Mouse (Mus musculus) myocyte (in vitro differentiated cells): ENCODE measurements around the gene 4930486L24Rik. TPM values are rescaled to one million over a fixed set of nuclear protein-coding genes. Genes with fewer than 3 reads are reported as not detected.

Source experiments
- H3K27me3 ChIP-seq: one replicate; pipeline ENCODE4 v1.6.1; 2011; ENCODE audit not compliant: control insufficient read depth, insufficient read depth, insufficient read length
- H3K36me3 ChIP-seq: one replicate; pipeline ENCODE4 v1.6.1; 2011; ENCODE audit not compliant: control insufficient read depth, insufficient read depth
- H3K4me2 ChIP-seq: one replicate; pipeline ENCODE4 v1.6.1; 2011; ENCODE audit warnings: low read depth, control low read depth
- H3K4me3 ChIP-seq: one replicate; pipeline ENCODE4 v1.5.1; 2011; ENCODE audit warnings: mild to moderate bottlenecking, control low read depth, moderate library complexity
- H3K79me2 ChIP-seq: one replicate; pipeline ENCODE4 v1.6.1; 2011; ENCODE audit not compliant: control insufficient read depth, insufficient read depth
- H3ac ChIP-seq: one replicate; pipeline ENCODE4 v1.6.1; 2011; ENCODE audit not compliant: control insufficient read depth, insufficient read length
- CEBPB ChIP-seq: IDR thresholded peaks from 2 replicates; pipeline ENCODE4 v1.6.1; 2011; ENCODE audit warnings: mild to moderate bottlenecking, moderate library complexity; ENCODE audit not compliant: poor library complexity, insufficient read depth, severe bottlenecking
- E2F4 ChIP-seq: IDR thresholded peaks from one replicate; pipeline ENCODE4 v1.6.1; 2011; ENCODE audit warnings: mild to moderate bottlenecking, control low read depth, moderate library complexity; ENCODE audit not compliant: insufficient read depth
- MAX ChIP-seq: IDR thresholded peaks from one replicate; pipeline ENCODE4 v1.6.1; 2011; ENCODE audit warnings: low read depth, mild to moderate bottlenecking, control low read depth
- MYOD1 ChIP-seq, 3 experiments: IDR thresholded peaks; one replicate each; pipeline ENCODE4 v1.6.1; 2011; ENCODE audit warnings: control low read depth in 2 of 3, low read depth in 2 of 3, mild to moderate bottlenecking in 2 of 3, moderate library complexity in 1 of 3; ENCODE audit not compliant: insufficient read length in 2 of 3, control insufficient read depth in 1 of 3
- MYOG ChIP-seq, 3 experiments: IDR thresholded peaks; one replicate each; pipeline ENCODE4 v1.6.1; 2011; ENCODE audit warnings: control low read depth in 2 of 3, low read depth in 2 of 3, mild to moderate bottlenecking in 2 of 3; ENCODE audit not compliant: insufficient read length in 2 of 3, control insufficient read depth in 1 of 3, insufficient read depth in 1 of 3
- POLR2A ChIP-seq: IDR thresholded peaks from one replicate; pipeline ENCODE4 v1.6.1; 2011; ENCODE audit warnings: low read depth, mild to moderate bottlenecking, control low read depth, moderate library complexity; ENCODE audit not compliant: insufficient read length
- POLR2AphosphoS2 ChIP-seq: IDR thresholded peaks from one replicate; pipeline ENCODE4 v1.6.1; 2011; ENCODE audit warnings: low read depth, control low read depth; ENCODE audit not compliant: insufficient read length
- REST ChIP-seq: IDR thresholded peaks from one replicate; pipeline ENCODE4 v1.6.1; 2011; ENCODE audit warnings: mild to moderate bottlenecking, control low read depth, moderate library complexity; ENCODE audit not compliant: insufficient read depth, insufficient read length
- SRF ChIP-seq: IDR thresholded peaks from one replicate; pipeline ENCODE4 v1.6.1; 2011; ENCODE audit warnings: low read depth; ENCODE audit not compliant: control insufficient read depth, insufficient read length
- TCF12 ChIP-seq: IDR thresholded peaks from one replicate; pipeline ENCODE4 v1.6.1; 2011; ENCODE audit warnings: mild to moderate bottlenecking, control low read depth; ENCODE audit not compliant: poor library complexity, insufficient read depth, severe bottlenecking
- TCF3 ChIP-seq: IDR thresholded peaks from one replicate; pipeline ENCODE4 v1.6.1; 2011; ENCODE audit warnings: low read depth, control low read depth; ENCODE audit not compliant: insufficient read length
- USF1 ChIP-seq: IDR thresholded peaks from one replicate; pipeline ENCODE4 v1.6.1; 2011; ENCODE audit warnings: low read depth, mild to moderate bottlenecking, control low read depth, moderate library complexity
- polyA plus RNA-seq: library from polyadenylated mRNA; unstranded; fragments of >200 nt; fragmentation: generic; extraction: Trizol; gene quantifications from one replicate; pipeline ENCODE4 v1.2.1, GENCODE M21; 2012; ENCODE audit warnings: missing spikeins

Gene 4930486L24Rik
- polyA plus RNA-seq, 1 experiment, result 0.29 TPM

- Histone ChIP-seq H3K36me3 (no peaks in the 10 kb centered on the region), H3K27me3 (no peaks in the 10 kb centered on the region), H3ac (no peak overlapping the region), H3K4me3 (no peak overlapping the region), H3K4me2 (no peak overlapping the region), H3K79me2 (no peaks in the 10 kb centered on the region)
- TF ChIP-seq E2F4 (no peak), CEBPB (no peak), USF1 (no peak), SRF (no peak), TCF12 (no peak), MYOD1 (IDR thresholded peaks at IDR 0.05; ENCODE audit: control insufficient read depth in 1 of 3, insufficient read length in 2 of 3, low read depth in 2 of 3) (no peak), MYOG (IDR thresholded peaks at IDR 0.05; ENCODE audit: control insufficient read depth in 1 of 3, insufficient read depth in 1 of 3, insufficient read length in 2 of 3, low read depth in 2 of 3) (no peak), TCF3 (no peak), POLR2A (no peak), REST (no peak), POLR2AphosphoS2 (no peak), MAX (no peak)
These were observed 51.5 kb downstream of the 4930486L24Rik start for GRCm38 (mm10) chr13:60812768-60813167.

- H3K4me3 ChIP-seq, result no peak overlapping the region
- H3K27me3 ChIP-seq, result no peaks in the 10 kb centered on the region
- H3ac ChIP-seq, result no peak overlapping the region
- H3K79me2 ChIP-seq, result no peaks in the 10 kb centered on the region
- no peak overlapping the region for H3K4me2 ChIP-seq
- no peak for TF ChIP-seq USF1
- no peak for TF ChIP-seq E2F4
- TF ChIP-seq MYOD1 (IDR thresholded peaks at IDR 0.05; ENCODE audit: control insufficient read depth in 1 of 3, insufficient read length in 2 of 3, low read depth in 2 of 3), result no peak
- H3K36me3 ChIP-seq, result no peaks in the 10 kb centered on the region
These were observed 54.6 kb downstream of the 4930486L24Rik start for GRCm38 (mm10) chr13:60809690-60810089.

- TF ChIP-seq MAX (no peak), TCF3 (no peak), POLR2A (no peak), POLR2AphosphoS2 (no peak), E2F4 (no peak), CEBPB (no peak), TCF12 (no peak), MYOG (IDR thresholded peaks at IDR 0.05; ENCODE audit: control insufficient read depth in 1 of 3, insufficient read depth in 1 of 3, insufficient read length in 2 of 3, low read depth in 2 of 3) (no peak), SRF (no peak), MYOD1 (IDR thresholded peaks at IDR 0.05; ENCODE audit: control insufficient read depth in 1 of 3, insufficient read length in 2 of 3, low read depth in 2 of 3) (no peak), USF1 (no peak), REST (no peak)
- H3K27me3 ChIP-seq, result no peaks in the 10 kb centered on the region
- no peaks in the 10 kb centered on the region for H3K79me2 ChIP-seq
- no peaks in the 10 kb centered on the region for H3K36me3 ChIP-seq
- H3K4me3 ChIP-seq, result no peak within 1 kb of the TSS
- H3K4me2 ChIP-seq, result no peak within 1 kb of the TSS
- no peak within 1 kb of the TSS for H3ac ChIP-seq
These were observed 61.5 kb downstream of the 4930486L24Rik start, which contains the start of gene Ctsll3 for GRCm38 (mm10) chr13:60802749-60803148. Gene Ctsll3 (minus strand): TSS chr13:60802849.

Other genes starting within 250 kb of the 4930486L24Rik start
- not detected for gene BC051665, start 78.1 kb downstream of the 4930486L24Rik start, polyA plus RNA-seq
- not detected for gene Ctsll3, start 61.6 kb downstream of the 4930486L24Rik start, polyA plus RNA-seq
- gene Gm49392, start 32.4 kb upstream of the 4930486L24Rik start, polyA plus RNA-seq, result 0.31 TPM
- gene Ctla2b, start 33.0 kb upstream of the 4930486L24Rik start, polyA plus RNA-seq, result 2.2 TPM
- gene Tpbpb, start 40.4 kb upstream of the 4930486L24Rik start, polyA plus RNA-seq, result not detected
- 0.44 TPM for gene Gm49393, start 71.1 kb upstream of the 4930486L24Rik start, polyA plus RNA-seq
- gene Gm49391, start 72.1 kb upstream of the 4930486L24Rik start, polyA plus RNA-seq, result 0.76 TPM
- 10.3 TPM for gene Ctla2a, start 72.2 kb upstream of the 4930486L24Rik start, polyA plus RNA-seq
- gene Tpbpa, start 77.5 kb upstream of the 4930486L24Rik start, polyA plus RNA-seq, result not detected
- gene Ctsj, start 141.5 kb upstream of the 4930486L24Rik start, polyA plus RNA-seq, result not detected
- gene Ctsq, start 176.2 kb upstream of the 4930486L24Rik start, polyA plus RNA-seq, result not detected